Mouse (Mus musculus) kidney, postnatal 36 days (tissue): ENCODE measurements around the gene Cep41.

Experiments
- DNase-seq, 2 experiments: peaks; one replicate each; pipeline ENCODE4 v3.0.0; 2021 to 2022; ENCODE audit warnings: mixed read lengths in 2 of 2

Gene Cep41

DNA sequence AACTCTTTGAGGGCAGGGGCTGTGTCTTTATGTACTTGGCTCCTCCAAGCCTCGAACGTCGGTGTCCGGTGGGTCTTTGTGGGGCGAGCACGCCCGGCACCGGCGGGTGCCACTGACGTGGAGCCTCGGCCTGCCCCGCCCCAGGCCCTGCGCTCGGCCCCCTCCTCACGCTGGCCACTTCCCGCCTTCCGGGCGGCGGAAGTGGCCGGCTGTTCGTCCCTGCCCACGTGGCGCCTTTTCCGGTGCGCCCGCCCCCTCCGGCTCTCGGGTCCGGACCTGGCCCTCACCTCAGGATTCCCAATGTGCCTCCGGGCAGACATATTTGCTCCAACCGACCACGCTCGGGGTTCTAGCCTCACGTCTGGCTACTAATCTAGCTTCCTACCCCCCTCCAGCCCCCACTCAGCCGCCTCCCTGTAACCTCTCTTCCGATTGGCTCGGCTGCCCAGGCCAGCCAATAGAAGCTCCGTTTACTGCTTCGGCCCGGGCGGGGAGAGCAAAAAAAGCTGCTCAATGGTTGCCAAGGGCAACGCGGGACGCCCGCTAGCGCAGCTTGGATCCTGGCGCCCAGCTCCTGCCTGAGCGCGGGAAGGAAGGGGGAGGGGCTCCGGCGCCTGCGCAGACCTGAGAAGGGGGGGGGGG lies at the start of gene Cep41:
Gene Cep41, minus strand, starts transcription at position 400 of the 642 bp plus-strand sequence.
- DNase-seq: peak; percentile 95 to 96

DNA sequence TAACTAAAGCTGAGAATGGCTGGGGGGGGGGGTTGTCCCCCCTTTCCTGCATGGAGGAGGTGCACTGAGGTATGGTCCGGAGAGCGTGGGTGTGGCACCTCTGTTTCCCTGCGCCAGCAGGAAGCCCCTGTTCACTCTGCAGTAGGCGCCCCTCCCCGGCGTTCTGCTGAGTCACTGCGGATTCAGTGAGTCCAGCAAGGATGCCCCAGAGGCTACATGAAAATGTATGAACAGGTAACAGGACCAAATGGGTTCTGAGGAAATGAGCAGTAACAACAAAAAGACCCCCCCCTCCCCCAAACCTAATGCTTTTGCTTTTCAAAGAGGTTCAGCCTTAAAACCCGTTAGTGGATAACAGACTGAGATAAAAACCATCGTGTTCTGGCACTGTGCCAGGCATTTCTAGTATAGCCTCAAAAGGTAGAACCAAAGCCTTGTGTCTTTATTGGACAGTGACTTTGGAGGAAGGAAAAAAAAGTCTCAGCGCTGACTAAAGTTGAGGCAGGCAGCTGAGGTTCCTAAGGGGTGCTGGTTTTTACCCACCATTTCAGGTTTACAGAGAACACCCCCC lies 45.7 kb upstream of the Cep41 start:
- DNase-seq: peak; percentile 30 to 60

DNA sequence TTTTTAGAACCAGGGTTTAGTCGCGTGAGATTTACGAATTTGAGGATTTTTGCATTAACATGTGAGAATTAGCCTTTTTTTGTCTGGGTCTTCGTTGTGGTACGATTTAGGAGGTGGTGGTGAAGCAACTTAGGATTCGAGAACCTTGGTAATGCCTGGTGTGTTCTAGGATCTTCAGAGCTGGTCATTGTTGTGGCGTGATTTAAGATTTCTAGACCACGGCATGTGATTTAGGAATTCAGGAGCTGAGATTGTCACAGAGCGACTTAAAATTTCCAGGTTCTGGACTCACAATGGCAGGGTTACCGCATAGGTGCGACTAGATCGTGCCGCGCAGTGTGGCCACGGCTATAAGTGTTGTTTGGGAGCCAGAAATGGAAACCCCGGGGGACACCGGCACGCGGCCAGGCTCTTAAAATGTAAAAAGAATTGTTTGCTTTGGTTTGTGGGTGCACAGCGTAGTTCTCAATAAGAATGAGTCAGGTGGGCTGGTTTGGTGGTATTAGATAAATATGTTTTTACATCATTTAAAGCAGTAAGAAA lies 45.0 kb upstream of the Cep41 start:
- DNase-seq: peak in 1 of 2 experiments; percentile 8

DNA sequence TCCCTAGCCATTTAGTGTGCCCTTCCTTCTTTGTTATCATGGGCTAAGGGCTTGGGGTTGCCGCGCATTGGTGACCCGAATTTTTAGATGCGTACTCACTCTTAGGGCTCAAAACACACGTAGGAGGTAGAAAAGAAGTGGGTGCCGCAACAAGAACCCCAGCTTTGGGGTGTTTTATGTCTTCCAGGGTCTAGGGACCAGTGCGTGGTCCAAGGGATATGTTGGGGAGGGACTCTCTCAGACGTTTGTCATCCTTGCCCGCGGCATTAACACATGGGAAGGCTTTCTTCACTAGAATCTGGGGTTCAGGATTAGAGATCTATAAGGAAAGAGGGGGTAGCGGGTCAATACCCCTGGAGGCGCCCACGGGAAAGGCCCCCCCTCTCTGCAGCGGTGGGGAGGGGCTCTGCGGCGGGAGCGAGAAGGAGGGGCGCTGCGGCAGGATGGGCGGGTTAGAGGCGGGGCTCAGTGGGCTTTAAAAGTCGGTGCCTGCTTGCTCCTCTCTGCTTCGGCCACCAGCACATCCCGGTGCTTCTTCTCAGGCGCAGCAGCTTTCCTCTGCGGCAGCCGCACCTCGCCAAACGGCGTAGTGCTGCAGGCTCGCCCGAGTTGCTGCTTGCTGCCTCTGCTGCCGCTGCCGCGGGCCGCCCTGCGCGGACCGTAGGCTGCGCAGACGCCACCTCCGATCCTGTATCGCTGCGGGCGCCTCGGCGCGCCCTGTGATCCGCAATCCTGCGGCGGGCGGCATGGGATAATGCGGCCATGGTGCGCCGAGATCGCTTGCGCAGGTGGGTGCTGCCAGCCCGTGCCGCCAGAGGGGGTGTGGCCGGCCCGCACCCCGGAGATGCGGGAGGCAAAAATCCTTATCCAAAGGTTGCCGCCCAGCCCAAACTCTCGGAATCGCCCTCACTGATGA lies 44.3 kb upstream of the Cep41 start:
- peak; percentile 53 to 73 for DNase-seq

DNA sequence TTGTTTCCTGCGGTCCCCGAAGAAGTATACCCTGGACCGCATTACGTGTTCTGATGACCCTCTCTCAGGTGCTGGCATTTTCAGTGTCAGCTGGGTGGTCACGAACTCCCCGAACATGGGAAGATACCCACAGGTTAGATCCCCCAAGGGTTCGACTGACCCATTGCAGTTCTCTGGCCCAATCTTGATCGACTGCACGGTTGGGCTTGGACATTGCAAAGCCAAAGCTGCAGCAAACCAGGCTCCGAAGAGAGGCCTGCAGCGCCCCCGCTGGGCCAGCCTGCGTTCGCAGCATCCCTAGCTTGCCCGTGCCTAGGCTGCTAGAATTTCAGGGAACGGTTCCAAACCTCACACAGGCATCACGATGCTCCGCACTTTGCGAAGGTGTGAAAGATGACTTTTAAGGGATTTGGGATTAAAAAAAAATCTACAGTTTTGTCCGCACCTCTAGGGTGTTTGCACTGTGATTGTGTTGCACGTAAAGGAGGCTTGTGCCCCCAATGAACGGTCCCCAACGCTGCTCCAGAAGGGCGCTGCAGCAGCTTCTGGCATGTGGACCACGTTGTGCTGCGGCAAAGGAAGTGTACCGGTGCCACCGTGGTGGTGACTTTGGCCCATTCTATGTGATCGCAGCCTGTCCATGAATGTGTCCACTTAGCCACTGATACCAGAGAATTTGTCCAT lies 43.5 kb upstream of the Cep41 start:
- peak; percentile 54 to 79 for DNase-seq

DNA sequence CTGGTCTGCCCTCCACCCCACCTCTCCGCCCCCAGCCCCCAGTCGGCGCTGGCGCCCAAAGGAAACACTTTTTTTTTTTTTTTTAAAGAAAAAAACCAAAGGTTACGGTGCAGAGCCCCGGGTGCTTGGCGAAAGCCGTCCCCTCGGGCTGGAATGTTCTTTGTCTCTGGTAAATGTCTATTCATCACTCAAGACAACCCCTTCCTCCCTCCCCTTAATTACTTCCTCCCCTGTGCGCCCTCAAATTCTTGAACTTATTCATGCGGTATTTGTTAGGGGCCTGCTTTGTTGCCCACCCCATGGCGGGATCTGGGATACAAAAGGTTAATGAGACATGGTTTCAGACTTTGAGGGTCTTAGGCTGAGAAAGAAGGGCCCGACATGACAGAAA lies 42.8 kb upstream of the Cep41 start:
- peak; percentile 10 to 16 for DNase-seq

DNA sequence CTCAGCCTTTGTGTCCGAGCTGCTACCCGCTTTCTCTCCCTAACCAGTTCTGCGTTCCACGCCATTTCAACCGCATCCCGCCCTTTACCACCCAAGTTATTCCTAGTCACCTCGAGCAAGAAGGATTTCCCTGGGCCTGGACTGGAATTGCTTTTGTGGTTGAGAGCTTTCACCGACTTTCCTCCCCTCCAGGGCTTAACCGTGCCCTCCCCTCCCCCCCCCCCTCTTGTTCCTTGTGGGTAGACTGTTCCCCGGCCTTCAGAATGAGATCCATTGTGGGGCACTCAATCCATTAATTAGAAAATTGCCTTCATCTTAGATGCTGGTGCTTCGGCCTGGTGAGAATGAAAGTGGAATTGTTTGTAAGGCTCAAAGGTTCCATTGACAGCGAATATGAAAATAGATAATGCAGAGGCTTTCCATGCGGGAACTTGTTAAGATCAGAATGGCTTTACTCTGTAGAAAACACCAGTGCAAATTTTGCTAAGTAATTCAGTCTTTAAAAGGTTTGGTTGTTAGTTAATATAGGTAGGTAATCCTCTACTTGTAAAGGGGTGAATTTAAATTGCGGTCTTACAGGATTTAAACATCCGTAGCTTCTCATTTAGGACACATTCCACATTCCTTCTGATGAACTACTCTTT lies 42.3 kb upstream of the Cep41 start:
- peak in 1 of 2 experiments; percentile 19 for DNase-seq

DNA sequence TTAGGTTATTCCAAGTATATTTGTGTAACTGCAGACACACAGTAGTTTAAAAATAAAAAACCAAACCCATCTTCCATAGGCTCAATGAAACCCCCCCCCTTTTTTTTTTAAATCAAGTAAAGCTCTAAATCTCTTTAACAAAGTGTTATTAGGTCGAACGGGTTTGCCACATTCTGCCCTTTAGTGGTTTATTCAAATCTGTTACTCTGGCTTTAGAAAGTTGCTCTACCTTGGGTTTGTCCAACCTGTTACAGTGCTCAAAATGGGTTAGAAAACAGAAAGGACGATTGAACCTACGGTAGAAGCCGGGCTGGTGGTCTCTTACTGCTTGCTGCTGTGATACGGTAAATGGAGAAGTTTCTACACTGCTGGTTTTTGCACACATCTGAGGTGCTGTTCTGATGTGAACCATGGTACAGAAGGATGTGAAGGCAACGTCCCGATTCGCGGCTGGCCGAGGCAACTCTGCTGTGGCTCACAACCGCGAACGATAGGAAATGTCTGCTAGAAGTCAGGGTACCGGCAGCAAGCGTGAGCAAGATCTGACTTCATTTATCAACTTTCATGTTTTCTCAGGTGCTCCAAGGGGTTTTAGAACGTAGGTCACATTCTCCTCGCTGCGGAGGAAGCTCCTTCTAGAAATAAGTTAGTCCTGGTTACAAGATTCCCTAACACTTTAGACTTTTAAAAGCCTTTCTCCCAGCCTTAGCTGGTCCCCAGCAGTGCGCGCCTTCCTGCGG lies 41.6 kb upstream of the Cep41 start:
- DNase-seq: peak in 1 of 2 experiments; percentile 20

DNA sequence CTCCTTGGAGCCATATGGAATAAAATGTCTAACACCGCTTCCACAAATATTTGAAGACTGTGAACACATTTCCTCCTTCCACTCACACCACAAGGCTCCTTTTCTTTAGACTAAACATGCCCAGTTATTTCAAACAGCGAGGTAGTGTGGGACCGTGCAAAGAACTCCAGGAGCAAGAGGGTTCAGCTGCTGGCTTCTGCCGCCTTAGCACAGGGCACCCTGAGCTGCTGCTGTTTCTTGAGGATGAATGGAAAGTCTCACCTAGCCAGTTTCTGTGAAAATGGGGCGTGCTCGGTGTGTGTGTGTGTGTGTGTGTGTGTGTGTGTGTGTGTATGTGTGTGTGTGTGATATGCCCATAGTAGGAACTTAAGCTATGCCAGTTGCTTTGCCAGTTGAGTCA lies 40.9 kb upstream of the Cep41 start:
- DNase-seq: no peak

DNA sequence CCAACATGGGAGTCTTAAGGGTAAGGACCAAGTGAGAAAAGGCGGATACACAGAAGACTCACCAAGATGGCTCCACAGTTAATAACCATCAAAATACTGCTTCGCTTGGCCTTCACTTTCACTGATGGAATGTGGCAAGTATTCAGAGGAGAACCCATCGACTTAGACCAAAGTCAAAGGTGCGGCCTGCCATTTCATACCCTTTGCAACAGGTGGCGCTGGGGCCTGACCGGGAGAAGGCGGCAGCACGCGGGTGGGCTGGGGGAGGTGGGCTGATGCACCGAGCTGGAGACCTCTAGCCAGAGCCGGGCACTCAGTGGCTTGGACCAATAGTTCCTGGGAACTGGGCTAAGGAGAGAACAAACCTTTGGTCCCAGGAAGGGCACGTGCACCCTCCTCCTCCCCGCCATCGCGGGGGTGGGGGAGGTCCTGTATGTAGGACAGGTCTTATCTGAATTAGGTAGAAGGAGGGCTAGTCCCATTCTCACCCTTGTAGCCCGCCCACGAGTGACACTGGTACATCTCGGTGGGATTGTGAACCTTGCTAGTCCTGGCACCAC lies 39.1 kb upstream of the Cep41 start:
- no peak for DNase-seq

DNA sequence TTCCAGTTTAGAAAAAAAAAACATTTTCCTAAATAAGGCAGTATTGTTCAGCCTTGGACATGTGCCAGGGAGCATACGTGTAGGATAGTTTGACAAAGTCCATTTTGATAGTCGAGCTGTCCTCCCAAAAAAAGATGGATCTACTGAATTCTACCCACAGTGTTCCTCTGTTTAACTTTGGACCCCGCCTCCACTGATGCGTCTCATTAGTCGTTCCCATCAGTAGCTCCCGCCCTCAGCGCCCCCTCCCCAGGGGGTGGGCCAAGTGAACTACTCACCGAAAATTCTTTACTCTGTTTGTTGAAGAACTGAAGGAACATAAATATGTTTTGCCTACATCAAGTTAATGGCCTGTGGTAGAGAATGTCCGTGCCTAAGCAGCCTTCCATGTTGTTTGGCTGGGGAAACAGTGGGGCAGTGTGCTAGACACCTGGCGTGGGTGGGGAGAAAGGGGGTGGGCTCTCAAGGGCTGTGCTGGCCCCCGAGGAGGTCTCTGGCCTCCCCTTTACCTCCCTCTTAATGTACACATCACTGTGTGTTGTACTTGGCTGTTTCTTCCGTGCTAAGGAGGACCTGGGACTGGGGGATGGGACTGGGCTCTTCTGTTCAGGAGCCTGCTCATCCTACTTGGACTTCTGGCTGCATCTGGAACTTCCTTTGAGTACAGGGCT lies 36.9 kb upstream of the Cep41 start:
- peak in 1 of 2 experiments; percentile 30 for DNase-seq

DNA sequence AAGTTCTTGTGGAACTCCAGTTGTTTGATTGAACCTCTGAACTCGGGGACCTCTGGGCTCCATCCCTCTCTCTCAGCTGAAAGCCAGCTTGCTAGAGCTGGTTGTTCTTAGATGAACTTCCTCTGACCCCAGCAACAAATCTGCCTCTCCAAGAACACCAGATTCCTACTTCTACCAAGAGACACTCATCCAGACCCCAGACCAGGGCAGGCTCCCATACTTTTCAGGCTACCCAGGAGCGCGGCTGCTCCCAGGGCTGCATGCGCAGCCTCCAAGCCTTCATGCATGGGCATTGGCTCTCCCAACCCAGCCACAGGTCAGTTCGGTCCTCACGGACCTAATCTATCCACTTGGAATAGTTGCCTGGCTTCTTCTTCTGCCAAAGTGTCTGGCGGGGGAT lies 29.8 kb upstream of the Cep41 start, which contains the start of gene Mest:
Gene Mest, plus strand, starts transcription at position 217 of the 400 bp plus-strand sequence.
- no peak for DNase-seq

DNA sequence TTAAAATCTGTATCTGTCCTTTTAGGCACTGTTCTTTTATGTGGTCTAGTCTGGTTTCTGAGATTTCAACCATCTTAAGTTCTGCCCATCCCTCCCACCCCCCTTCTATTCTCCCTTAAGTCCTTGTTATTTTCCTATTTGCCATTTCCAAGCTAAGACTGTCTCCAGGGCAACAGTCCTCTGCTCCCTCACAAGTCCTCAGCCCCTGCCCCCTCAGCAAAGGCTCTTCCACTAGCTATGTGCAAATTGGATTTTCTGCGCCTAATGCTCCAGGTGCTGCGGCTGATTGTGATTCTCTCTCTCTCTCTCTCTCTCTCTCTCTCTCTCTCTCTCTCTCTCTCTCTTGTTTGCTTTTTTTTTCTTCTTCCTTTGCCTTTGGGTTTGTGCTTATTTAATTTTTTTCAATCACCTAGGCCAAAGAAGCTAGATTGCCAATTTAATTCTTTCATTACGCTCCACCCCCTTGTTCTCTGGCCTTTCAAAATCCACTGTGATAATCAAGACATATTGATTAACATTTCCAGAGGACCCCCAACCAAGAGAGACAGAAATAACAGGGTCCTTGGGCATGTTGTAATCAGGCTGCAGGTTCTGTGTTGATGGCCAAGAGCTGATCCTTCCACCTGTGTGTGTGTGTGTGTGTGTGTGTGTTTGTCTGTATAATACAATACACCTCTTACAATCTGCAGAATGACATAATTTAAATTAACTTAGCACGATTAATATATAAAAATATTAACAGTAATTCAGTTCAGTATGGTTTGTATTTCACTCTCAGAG lies 29.0 kb upstream of the Cep41 start:
- DNase-seq: no peak

DNA sequence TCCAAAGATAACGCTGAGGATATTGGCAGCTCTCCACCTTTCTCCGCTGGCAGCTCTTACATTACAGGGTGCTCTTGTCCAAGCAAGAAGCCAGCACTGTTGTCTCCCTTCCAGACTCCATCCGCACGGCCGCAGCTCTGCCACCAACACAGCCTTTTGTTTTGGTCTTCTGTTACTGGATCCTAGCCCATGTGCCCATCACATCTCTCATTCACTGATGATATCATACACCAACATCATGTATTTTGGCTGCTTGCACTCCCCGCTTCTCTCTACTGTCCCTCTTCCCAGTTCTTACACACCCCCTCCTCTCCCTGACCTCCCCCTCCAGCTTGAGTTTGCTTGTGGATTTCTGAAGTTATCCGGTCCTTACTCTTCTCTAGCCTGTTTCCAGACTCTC lies 23.2 kb upstream of the Cep41 start:
- DNase-seq: no peak

DNA sequence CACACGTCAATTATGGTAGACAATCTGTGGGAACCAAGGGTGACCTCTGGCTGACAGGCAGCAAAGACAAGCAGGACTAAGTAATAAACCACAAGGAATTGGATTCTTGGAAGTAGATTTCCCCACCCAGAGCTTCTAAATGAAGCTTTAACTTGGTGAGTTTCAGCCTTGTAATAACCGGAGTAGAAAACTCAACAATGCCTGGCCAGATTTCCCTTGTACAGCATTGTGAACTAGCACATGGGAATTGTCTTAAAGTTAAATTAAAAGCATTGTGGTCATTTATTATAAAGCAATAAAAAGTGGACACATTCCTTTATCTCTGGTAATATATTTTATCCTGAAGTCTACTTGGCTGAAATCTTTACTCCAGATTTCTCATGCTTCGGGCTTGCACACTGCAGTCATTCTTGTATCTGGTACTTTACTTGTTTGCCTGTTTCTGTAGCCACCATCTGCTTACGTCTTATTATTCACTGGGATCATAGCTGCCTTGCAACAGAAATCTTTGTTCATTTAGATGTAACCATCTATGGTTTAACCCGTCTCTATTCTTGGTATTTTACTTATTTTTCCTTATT lies 21.4 kb upstream of the Cep41 start:
- no peak for DNase-seq

DNA sequence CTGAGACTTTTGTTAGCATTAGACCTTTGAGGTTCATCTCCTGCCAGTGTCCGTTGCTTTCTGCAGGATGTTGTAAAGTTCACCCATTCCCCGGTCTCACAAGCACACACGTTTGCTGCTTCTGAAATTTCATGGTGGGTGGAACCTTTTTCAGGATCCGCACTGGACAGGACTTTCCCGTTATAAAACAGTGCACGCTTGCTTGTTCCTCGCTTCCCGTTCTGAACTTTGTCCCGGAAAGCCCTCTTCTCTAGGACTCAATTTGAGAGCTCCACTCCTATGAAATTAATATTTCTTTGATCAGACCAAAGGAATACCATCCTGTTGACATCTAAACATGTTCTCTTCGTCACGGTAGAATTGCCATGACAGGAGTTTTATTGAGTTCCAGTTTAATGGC lies 20.3 kb upstream of the Cep41 start:
- DNase-seq: no peak

DNA sequence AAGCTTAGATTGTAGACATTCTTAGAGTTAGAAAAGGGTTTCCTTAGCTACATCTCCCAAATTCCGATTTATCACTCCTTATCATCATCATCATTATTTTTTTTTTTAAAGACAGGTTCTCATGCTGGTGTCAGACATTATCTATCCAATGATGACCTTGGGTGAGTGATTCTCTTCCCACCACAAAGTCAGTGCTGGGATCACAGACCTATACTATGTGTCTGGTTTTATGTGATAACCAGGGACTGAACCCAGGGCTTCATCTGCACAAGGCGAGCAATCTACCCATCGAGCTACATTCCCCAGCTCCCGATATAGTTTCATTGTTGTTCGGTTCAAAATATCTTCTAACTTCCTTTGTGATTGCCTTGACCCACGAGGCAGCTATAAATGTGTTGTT lies 19.9 kb upstream of the Cep41 start:
- DNase-seq: no peak

DNA sequence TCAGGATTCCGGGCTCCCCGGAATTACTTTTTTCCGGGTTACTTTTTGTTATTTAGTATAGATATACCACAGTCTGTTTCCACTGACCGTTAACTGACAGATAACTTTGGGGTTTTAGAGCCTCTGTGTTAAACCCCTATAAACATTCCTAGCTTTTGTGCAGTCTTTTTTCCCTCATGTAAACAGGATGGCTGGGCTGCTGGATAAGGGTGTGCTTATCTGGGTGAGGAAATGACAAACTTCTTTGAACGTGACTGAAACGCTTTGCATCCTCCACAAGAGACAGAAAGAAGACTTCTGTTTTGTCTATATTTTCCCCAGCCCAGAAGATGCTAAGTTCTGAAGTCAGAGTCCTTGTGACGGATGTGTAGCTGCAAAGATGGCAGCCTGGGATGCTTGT lies 18.9 kb upstream of the Cep41 start:
- DNase-seq: no peak

DNA sequence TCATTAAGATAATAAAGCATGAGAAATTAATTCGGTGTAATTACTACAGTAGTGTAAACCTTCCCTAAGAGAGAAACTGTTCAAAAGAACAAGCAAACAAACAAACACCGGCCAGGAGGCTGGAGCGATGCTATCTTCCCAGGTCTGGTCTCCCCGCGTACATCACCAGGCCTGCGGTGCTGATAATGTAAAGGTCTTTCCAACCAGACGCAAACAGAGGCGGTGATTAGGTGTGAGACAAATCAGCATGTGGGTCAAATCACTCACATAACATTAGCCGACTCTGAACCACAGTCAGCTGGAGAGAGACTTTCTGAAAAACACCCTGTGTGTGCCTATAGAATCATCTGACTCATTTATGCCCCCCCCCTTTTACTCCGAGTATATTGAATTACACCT lies 17.8 kb upstream of the Cep41 start:
- DNase-seq: no peak
